In genomic region chr14:20564692-20565091, GRCm38 (mm10) we compare ENCODE assay signal across 10 mouse cellular contexts. TPM values are rescaled to one million over a fixed set of nuclear protein-coding genes. Genes with fewer than 3 reads are reported as not detected.
DNase-seq lines count a peak whose midpoint lies in the region; ATAC-seq and TF ChIP-seq lines count a peak whose summit lies in the region.
"Had no signal": no experiment of that assay in that cellular context is flagged by ENCODE, and none has a peak within 500 bp of the region (broad histone marks: within the 10 kb centered on the region; RNA-seq: fewer than 3 reads in every experiment).

No protein-coding gene starts in this region.

- no peak for ATAC-seq in erythroid progenitor cell, adult 5-6 weeks (replicated peaks; ENCODE audit: low FRiP score, poor library complexity, severe bottlenecking)
- ATAC-seq: inflammation-experienced regulatory T-cells, adult 6 months had no signal

- no peak overlapping the region for H3K4me3 ChIP-seq in ES-Bruce4 (ENCODE audit: low read depth, low read length)
- H3K4me3 ChIP-seq: liver, embryonic 13.5 days had no signal

- no peak for TF ChIP-seq POLR2A in ES-Bruce4 (IDR thresholded peaks at IDR 0.05; ENCODE audit: insufficient read depth, low read length)

- no peaks in the 10 kb centered on the region for H3K27me3 ChIP-seq in ES-Bruce4 (ENCODE audit: control insufficient read depth, insufficient read depth, low read length, poor library complexity, severe bottlenecking)

- peaks cover 13% of the 10 kb centered on the region; the same call in 1 of the 2 replicates for H3K36me3 ChIP-seq in ES-Bruce4 (ENCODE audit: control insufficient read depth, insufficient read depth, low read length, poor library complexity, severe bottlenecking)

- H3K4me1 ChIP-seq in ES-Bruce4 (ENCODE audit: control insufficient read depth, insufficient read depth, low read length), result no peaks in the 10 kb centered on the region

- DNase-seq in adrenal gland, postnatal 25 days, result peak; percentile 4
- DNase-seq in adrenal gland, adult (ENCODE audit: inconsistent age in 2 of 2, low spot score in 1 of 2), result no peak
- DNase-seq in kidney, postnatal 10 days, result peak; percentile 43
- no peak for DNase-seq in kidney, adult 11 months
- DNase-seq in kidney, postnatal 4 days, result peak; percentile 35 to 48
- DNase-seq in natural killer cell, adult 2 months (ENCODE audit: low spot score in 2 of 2), result no peak
- DNase-seq: liver, embryonic 13.5 days had no signal

- no peak overlapping the region for H3K9ac ChIP-seq in ES-Bruce4 (ENCODE audit: low read depth, poor library complexity, severe bottlenecking)
- H3K9ac ChIP-seq: liver, embryonic 13.5 days had no signal

- no peak overlapping the region for H3K27ac ChIP-seq in ES-Bruce4 (ENCODE audit: insufficient read depth, low read length)
- H3K27ac ChIP-seq: liver, embryonic 13.5 days had no signal

- TF ChIP-seq EP300 in ES-Bruce4 (IDR thresholded peaks at IDR 0.05; ENCODE audit: insufficient read depth, low read depth, low read length), result no peak

- peak; percentile 79 for TF ChIP-seq CTCF in ES-Bruce4 (IDR thresholded peaks at IDR 0.05; ENCODE audit: low read depth, low read length)

- H3K9me3 ChIP-seq in ES-Bruce4 (replicated peaks; ENCODE audit: control insufficient read depth, insufficient read depth, low read length, poor library complexity, severe bottlenecking), result no peaks in the 10 kb centered on the region
- H3K9me3 ChIP-seq: liver, embryonic 13.5 days had no signal

RNA-seq across cellular contexts. Expression of gene Ppp3cb, which starts 18.3 kb away (rescaled TPM):
- 61.0 and 70.9 TPM in 2 replicates for total RNA-seq in adrenal gland, postnatal 25 days (2021)
- 105 and 118 TPM in 2 replicates for polyA plus RNA-seq in ES-Bruce4 (2011; ENCODE audit: insufficient read depth, insufficient read length, low read depth, missing spikeins)
- total RNA-seq in erythroid progenitor cell, adult 5-6 weeks (2015; ENCODE audit: low replicate concordance), result 246 and 256 TPM in 2 replicates
- 136 and 181 TPM in 2 replicates for total RNA-seq in erythroid progenitor cell, adult 5-6 weeks (2017; ENCODE audit: low replicate concordance)

Comparison
In these comparisons a context has a peak if more than half of its experiments do, and no peak if none do; other contexts are left out.
1. DNase-seq: peak in adrenal gland, postnatal 25 days (single experiment), kidney, postnatal 10 days (single experiment) and kidney, postnatal 4 days (2 of 2); none in adrenal gland, adult (0 of 2), kidney, adult 11 months (single experiment) and natural killer cell, adult 2 months (0 of 2).